Mouse (Mus musculus) MEL (cell line): ENCODE measurements at regions not wholly inside any gene's neighbourhood (a gene's known extent, or its start where the extent isn't known, plus 50 kb on each side); places are given as distances from the start of the nearest gene placed in this dataset.

Source experiments
- DNase-seq: peaks from one replicate; pipeline ENCODE4 v3.0.0; 2011; ENCODE audit warnings: low read depth, low spot score
- H3K27ac ChIP-seq: 2 replicates; pipeline ENCODE4 v1.5.1; 2012; ENCODE audit warnings: low read depth, mild to moderate bottlenecking, control low read depth, low read length, moderate library complexity; ENCODE audit not compliant: control insufficient read depth
- H3K27me3 ChIP-seq, 2 experiments: fragments of 150-350 bp in 1 of 2; sonication (generic) in 1 of 2; 2 replicates each; pipeline ENCODE4 v1.6.1; 2012; ENCODE audit warnings: low read length in 2 of 2, mild to moderate bottlenecking in 2 of 2, improper control_type of control experiment in 1 of 2, moderate library complexity in 1 of 2; ENCODE audit not compliant: insufficient read depth in 2 of 2, control insufficient read depth in 1 of 2
- H3K36me3 ChIP-seq, 2 experiments: 2 replicates each; pipeline ENCODE4 v1.6.1; 2012 to 2014; ENCODE audit warnings: low read length in 2 of 2, improper control_type of control experiment in 1 of 2, inconsistent platforms in 1 of 2, mild to moderate bottlenecking in 1 of 2; ENCODE audit not compliant: insufficient read depth in 2 of 2, control insufficient read depth in 1 of 2
- H3K4me1 ChIP-seq, 2 experiments: fragments of 150-350 bp in 1 of 2; sonication (generic) in 1 of 2; 2 replicates each; pipeline ENCODE4 v1.6.1; 2012; ENCODE audit warnings: low read length in 2 of 2, improper control_type of control experiment in 1 of 2, mild to moderate bottlenecking in 1 of 2; ENCODE audit not compliant: insufficient read depth in 2 of 2, control insufficient read depth in 1 of 2
- H3K4me3 ChIP-seq, 2 experiments: fragments of 150-350 bp in 1 of 2; sonication (generic) in 1 of 2; 2 replicates each; pipeline ENCODE4 v1.5.1; 2012; ENCODE audit warnings: low read depth in 2 of 2, low read length in 2 of 2, mild to moderate bottlenecking in 2 of 2, moderate library complexity in 2 of 2, control low read depth in 1 of 2, improper control_type of control experiment in 1 of 2; ENCODE audit not compliant: control insufficient read depth in 1 of 2, insufficient read depth in 1 of 2
- H3K79me2 ChIP-seq: 2 replicates; pipeline ENCODE4 v1.6.1; 2012; ENCODE audit warnings: mild to moderate bottlenecking, low read length, moderate library complexity; ENCODE audit not compliant: control insufficient read depth, poor library complexity, insufficient read depth
- H3K9ac ChIP-seq: 2 replicates; pipeline ENCODE4 v1.6.1; 2012; ENCODE audit warnings: low read depth, mild to moderate bottlenecking, control low read depth, low read length, moderate library complexity; ENCODE audit not compliant: control insufficient read depth, poor library complexity, severe bottlenecking
- H3K9me3 ChIP-seq: fragments of 150-350 bp; sonication (generic); replicated peaks from 2 replicates; pipeline ENCODE4 v1.6.1; 2012; ENCODE audit warnings: mild to moderate bottlenecking, low read length, improper control_type of control experiment, moderate library complexity; ENCODE audit not compliant: insufficient read depth
- BHLHE40 ChIP-seq: IDR thresholded peaks from 2 replicates; pipeline ENCODE4 v1.6.1; 2012; ENCODE audit warnings: low read depth, mild to moderate bottlenecking, inconsistent platforms, low read length, improper control_type of control experiment, borderline replicate concordance
- CHD2 ChIP-seq: IDR thresholded peaks from 2 replicates; pipeline ENCODE4 v1.6.1; 2011; ENCODE audit warnings: low read length, improper control_type of control experiment
- CTCF ChIP-seq, 3 experiments: IDR thresholded peaks in 2 of 3; conservative IDR thresholded peaks in 1 of 3; 2 replicates each; pipeline ENCODE4 v1.5.1; 2011 to 2012; ENCODE audit warnings: low read length in 3 of 3, low read depth in 2 of 3, mild to moderate bottlenecking in 2 of 3, improper control_type of control experiment in 1 of 3, inconsistent platforms in 1 of 3, mixed read lengths in 1 of 3, moderate library complexity in 1 of 3; ENCODE audit not compliant: control insufficient read depth in 1 of 3, insufficient read depth in 1 of 3, poor library complexity in 1 of 3, severe bottlenecking in 1 of 3
- ELF1 ChIP-seq: IDR thresholded peaks from 2 replicates; pipeline ENCODE4 v1.6.1; 2014; ENCODE audit warnings: low read depth, mild to moderate bottlenecking, inconsistent platforms, low read length, improper control_type of control experiment, moderate library complexity
- GABPA ChIP-seq: IDR thresholded peaks from 2 replicates; pipeline ENCODE4 v1.6.1; 2012; ENCODE audit warnings: low read depth, mild to moderate bottlenecking, inconsistent platforms, low read length, improper control_type of control experiment, moderate library complexity
- KAT2A ChIP-seq: conservative IDR thresholded peaks from 2 replicates; pipeline ENCODE4 v1.6.1; 2012; ENCODE audit warnings: low read depth, low read length, improper control_type of control experiment, inconsistent platforms
- MAFK ChIP-seq: IDR thresholded peaks from 2 replicates; pipeline ENCODE4 v1.6.1; 2011; ENCODE audit warnings: low read depth, mild to moderate bottlenecking, low read length, improper control_type of control experiment, borderline replicate concordance
- MAX ChIP-seq: IDR thresholded peaks from 2 replicates; pipeline ENCODE4 v1.6.1; 2011; ENCODE audit warnings: low read length, improper control_type of control experiment
- MXI1 ChIP-seq: IDR thresholded peaks from 2 replicates; pipeline ENCODE4 v1.6.1; 2011; ENCODE audit warnings: mild to moderate bottlenecking, low read depth, low read length, improper control_type of control experiment
- NRF1 ChIP-seq: IDR thresholded peaks from 2 replicates; pipeline ENCODE4 v1.6.1; 2014; ENCODE audit warnings: low read depth, mild to moderate bottlenecking, inconsistent platforms, low read length, improper control_type of control experiment, moderate library complexity; ENCODE audit not compliant: poor library complexity, insufficient read depth, severe bottlenecking
- POLR2A ChIP-seq, 2 experiments: IDR thresholded peaks; 2 replicates each; pipeline ENCODE4 v1.6.1; 2011 to 2012; ENCODE audit warnings: low read length in 2 of 2, mild to moderate bottlenecking in 2 of 2, control low read depth in 1 of 2, improper control_type of control experiment in 1 of 2, low read depth in 1 of 2, moderate library complexity in 1 of 2; ENCODE audit not compliant: control insufficient read depth in 1 of 2, insufficient read depth in 1 of 2, poor library complexity in 1 of 2
- RAD21 ChIP-seq: IDR thresholded peaks from 2 replicates; pipeline ENCODE4 v1.6.1; 2011; ENCODE audit warnings: mild to moderate bottlenecking, low read depth, low read length, improper control_type of control experiment
- TBP ChIP-seq: IDR thresholded peaks from 2 replicates; pipeline ENCODE4 v1.8.0; 2011; ENCODE audit warnings: low read depth, low read length, improper control_type of control experiment
- USF1 ChIP-seq: IDR thresholded peaks from 2 replicates; pipeline ENCODE4 v1.6.1; 2014; ENCODE audit warnings: low read depth, mild to moderate bottlenecking, inconsistent platforms, low read length, improper control_type of control experiment, moderate library complexity
- USF2 ChIP-seq, 2 experiments: IDR thresholded peaks; 2 replicates each; pipeline ENCODE4 v1.6.1; 2011 to 2012; ENCODE audit warnings: improper control_type of control experiment in 2 of 2, low read length in 2 of 2, borderline replicate concordance in 1 of 2, inconsistent platforms in 1 of 2, low read depth in 1 of 2, mild to moderate bottlenecking in 1 of 2; ENCODE audit not compliant: insufficient read depth in 1 of 2
- ZC3H11A ChIP-seq: IDR thresholded peaks from 2 replicates; pipeline ENCODE4 v1.6.1; 2012; ENCODE audit warnings: low read depth, mild to moderate bottlenecking, inconsistent platforms, low read length, improper control_type of control experiment
- ZKSCAN1 ChIP-seq: IDR thresholded peaks from 2 replicates; pipeline ENCODE4 v1.6.1; 2012; ENCODE audit warnings: low read depth, mild to moderate bottlenecking, inconsistent platforms, low read length, improper control_type of control experiment, moderate library complexity
- ZMIZ1 ChIP-seq: IDR thresholded peaks from 2 replicates; pipeline ENCODE4 v1.6.1; 2012; ENCODE audit warnings: low read depth, mild to moderate bottlenecking, inconsistent platforms, low read length, improper control_type of control experiment, moderate library complexity

- TF ChIP-seq NRF1 (no peak), USF2 (IDR thresholded peaks at IDR 0.05; ENCODE audit: borderline replicate concordance in 1 of 2, insufficient read depth in 1 of 2, low read depth in 1 of 2, low read length in 2 of 2) (no peak), RAD21 (no peak), MAX (no peak), TBP (no peak), ZKSCAN1 (no peak), POLR2A (IDR thresholded peaks at IDR 0.05; ENCODE audit: control insufficient read depth in 1 of 2, insufficient read depth in 1 of 2, low read depth in 1 of 2, low read length in 2 of 2, poor library complexity in 1 of 2) (no peak), USF1 (no peak), GABPA (no peak), MAFK (no peak), CHD2 (no peak), BHLHE40 (no peak), MXI1 (no peak), ELF1 (no peak), ZMIZ1 (no peak), CTCF (IDR thresholded peaks at IDR 0.05 in 2 of 3, conservative IDR thresholded peaks at IDR 0.05 in 1 of 3; ENCODE audit: control insufficient read depth in 1 of 3, insufficient read depth in 1 of 3, low read depth in 2 of 3, low read length in 3 of 3, poor library complexity in 1 of 3, severe bottlenecking in 1 of 3) (no peak)
- H3K79me2 ChIP-seq: no peaks in the 10 kb centered on the region
- H3K9me3 ChIP-seq: no peaks in the 10 kb centered on the region
- no peak overlapping the region for H3K4me3 ChIP-seq
- H3K27ac ChIP-seq: no peak overlapping the region
- H3K27me3 ChIP-seq: no peaks in the 10 kb centered on the region
- H3K9ac ChIP-seq: no peak overlapping the region
- no peaks in the 10 kb centered on the region for H3K36me3 ChIP-seq
- DNase-seq: no peak
- no peaks in the 10 kb centered on the region for H3K4me1 ChIP-seq
Measured at GRCm38 (mm10) chr2:118039819-118040206, 71.9 kb upstream of the Thbs1 start.

GRCm38 (mm10) chr2:118042380-118043055, 69.2 kb upstream of the Thbs1 start:
- Histone ChIP-seq H3K9me3 (no peaks in the 10 kb centered on the region), H3K4me3 (no peak overlapping the region), H3K27ac (no peak overlapping the region), H3K9ac (no peak overlapping the region), H3K36me3 (no peaks in the 10 kb centered on the region), H3K79me2 (no peaks in the 10 kb centered on the region), H3K27me3 (no peaks in the 10 kb centered on the region), H3K4me1 (no peaks in the 10 kb centered on the region)
- no peak for DNase-seq
- TF ChIP-seq KAT2A (no peak), ZC3H11A (no peak), ZKSCAN1 (no peak), RAD21 (no peak)
